Comparison of ENCODE assay signal across 20 mouse cellular contexts in the genomic region with DNA sequence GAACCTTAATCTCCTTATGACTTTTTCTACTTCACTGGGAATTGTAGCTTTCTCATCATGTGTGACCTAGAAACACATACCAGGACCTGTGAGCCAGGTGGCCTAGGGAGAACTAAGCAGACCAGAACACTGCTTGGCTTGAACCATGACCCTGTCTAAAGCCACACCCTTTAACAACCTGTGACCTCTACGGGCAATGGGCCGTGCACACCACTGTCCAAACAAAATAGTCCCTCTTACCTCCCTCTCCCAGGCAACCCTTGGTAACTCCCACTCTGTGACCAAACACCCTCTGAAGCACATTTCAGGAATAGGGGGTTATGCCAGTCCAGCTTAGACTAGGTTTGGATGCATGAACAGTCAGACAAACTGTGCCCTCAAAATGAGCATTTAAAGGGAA. TPM values are rescaled to one million over a fixed set of nuclear protein-coding genes. Genes with fewer than 3 reads are reported as not detected.
DNase-seq lines count a peak whose midpoint lies in the region; ATAC-seq and TF ChIP-seq lines count a peak whose summit lies in the region.
"Had no signal": no experiment of that assay in that cellular context is flagged by ENCODE, and none has a peak within 500 bp of the region (broad histone marks: within the 10 kb centered on the region; RNA-seq: fewer than 3 reads in every experiment).

No protein-coding gene starts in this region.

- H3K36me3 ChIP-seq in liver, adult 2 months (ENCODE audit: control insufficient read depth, insufficient read depth, low read length): no peaks in the 10 kb centered on the region
- no peaks in the 10 kb centered on the region for H3K36me3 ChIP-seq in liver, embryonic 11.5 days (ENCODE audit: control insufficient read depth, insufficient read depth, low read length)
- no peaks in the 10 kb centered on the region for H3K36me3 ChIP-seq in kidney, embryonic 16.5 days (ENCODE audit: insufficient read depth, low read length)
- H3K36me3 ChIP-seq in hindbrain, embryonic 12.5 days: no peaks in the 10 kb centered on the region
- H3K36me3 ChIP-seq: embryonic facial prominence, embryonic 10.5 days; heart, embryonic 12.5 days; hindbrain, embryonic 10.5 days had no signal

- no peak for ATAC-seq in liver, embryonic 11.5 days (replicated peaks; ENCODE audit: low FRiP score)
- peak; percentile 91 for ATAC-seq in kidney, embryonic 16.5 days (ENCODE audit: low FRiP score, low TSS enrichment)
- ATAC-seq in hindbrain, embryonic 12.5 days (ENCODE audit: low FRiP score): no peak
- ATAC-seq: forebrain, embryonic 14.5 days; hindbrain, embryonic 16.5 days; Patski had no signal

- no peaks in the 10 kb centered on the region; the same call in 1 of the 2 replicates for H3K4me1 ChIP-seq in liver, adult 2 months (ENCODE audit: control insufficient read depth, insufficient read depth, low read length)
- H3K4me1 ChIP-seq in liver, embryonic 11.5 days (replicated peaks; ENCODE audit: control insufficient read depth, insufficient read depth, low read length): no peaks in the 10 kb centered on the region
- peaks cover 10% of the 10 kb centered on the region; the same call in 1 of the 2 replicates for H3K4me1 ChIP-seq in kidney, embryonic 16.5 days (ENCODE audit: insufficient read depth, low read length)
- H3K4me1 ChIP-seq in hindbrain, embryonic 12.5 days: no peaks in the 10 kb centered on the region
- H3K4me1 ChIP-seq: embryonic facial prominence, embryonic 10.5 days; hindbrain, embryonic 10.5 days had no signal

- 25% methylated on average over 2 of the region's 2 CpGs for WGBS in liver, adult 2 months
- 72% methylated on average over 2 of the region's 2 CpGs for WGBS in liver, embryonic 11.5 days
- 47% methylated on average over 2 of the region's 2 CpGs for WGBS in kidney, embryonic 16.5 days
- 78% methylated on average over 2 of the region's 2 CpGs for WGBS in hindbrain, embryonic 12.5 days

- peak; percentile 24 for DNase-seq in liver, adult 2 months (ENCODE audit: extremely low read depth, low read depth, low spot score)
- DNase-seq in liver, embryonic 11.5 days (ENCODE audit: low spot score): no peak
- peak; percentile 17 to 56 for DNase-seq in kidney, postnatal 25 days
- no peak for DNase-seq in gastrocnemius, postnatal 4 days (ENCODE audit: low spot score in 2 of 2)
- DNase-seq in adrenal gland, adult 18-20 months (ENCODE audit: low spot score in 2 of 2): no peak
- DNase-seq: adrenal gland, adult 8-10 months; adrenal gland, postnatal 36 days; cerebellum, adult 2 months; cerebellum, postnatal 10 days; gastrocnemius, postnatal 36 days; heart, adult 2 months had no signal

- H3K9ac ChIP-seq in liver, adult 2 months (ENCODE audit: low read depth, low read length): no peak overlapping the region
- no peak overlapping the region for H3K9ac ChIP-seq in liver, embryonic 11.5 days (ENCODE audit: low read depth, low read length)
- no peak overlapping the region for H3K9ac ChIP-seq in kidney, embryonic 16.5 days (replicated peaks; ENCODE audit: low read length)
- H3K9ac ChIP-seq in hindbrain, embryonic 12.5 days: no peak overlapping the region
- H3K9ac ChIP-seq: heart, embryonic 12.5 days had no signal

- no peak for TF ChIP-seq POLR2A in liver, adult 2 months (IDR thresholded peaks at IDR 0.05; ENCODE audit: extremely low read depth, insufficient read depth, low read length)

- no peaks in the 10 kb centered on the region for H3K27me3 ChIP-seq in liver, adult 2 months (ENCODE audit: control insufficient read depth, insufficient read depth, low read length)
- no peaks in the 10 kb centered on the region for H3K27me3 ChIP-seq in liver, embryonic 11.5 days (replicated peaks; ENCODE audit: control insufficient read depth, insufficient read depth, low read length)
- no peaks in the 10 kb centered on the region for H3K27me3 ChIP-seq in kidney, embryonic 16.5 days (ENCODE audit: insufficient read depth, low read length)
- H3K27me3 ChIP-seq in hindbrain, embryonic 12.5 days: no peaks in the 10 kb centered on the region

- H3K4me3 ChIP-seq in liver, adult 2 months (ENCODE audit: insufficient read depth, low read depth, low read length): no peak overlapping the region
- H3K4me3 ChIP-seq in liver, embryonic 11.5 days (ENCODE audit: low read depth, low read length): no peak overlapping the region
- H3K4me3 ChIP-seq in kidney, embryonic 16.5 days (ENCODE audit: low read length): no peak overlapping the region
- no peak overlapping the region for H3K4me3 ChIP-seq in hindbrain, embryonic 12.5 days
- H3K4me3 ChIP-seq: embryonic facial prominence, embryonic 10.5 days; heart, adult 2 months; heart, embryonic 12.5 days; hindbrain, embryonic 10.5 days had no signal

- no peak overlapping the region for H3K4me2 ChIP-seq in liver, embryonic 11.5 days
- H3K4me2 ChIP-seq in kidney, embryonic 16.5 days (replicated peaks; ENCODE audit: low read depth, low read length): no peak overlapping the region
- H3K4me2 ChIP-seq in hindbrain, embryonic 12.5 days (replicated peaks): no peak overlapping the region
- H3K4me2 ChIP-seq: heart, embryonic 12.5 days had no signal

- TF ChIP-seq CTCF in liver, adult 2 months (IDR thresholded peaks at IDR 0.05; ENCODE audit: low read depth, low read length): no peak

- no peaks in the 10 kb centered on the region for H3K9me3 ChIP-seq in liver, embryonic 11.5 days (ENCODE audit: control insufficient read depth, low read length)
- H3K9me3 ChIP-seq in kidney, embryonic 16.5 days (ENCODE audit: low read length): no peaks in the 10 kb centered on the region
- no peaks in the 10 kb centered on the region for H3K9me3 ChIP-seq in hindbrain, embryonic 12.5 days (replicated peaks)
- H3K9me3 ChIP-seq: embryonic facial prominence, embryonic 10.5 days; heart, embryonic 12.5 days; hindbrain, embryonic 10.5 days had no signal

- H3K27ac ChIP-seq in liver, adult 2 months (replicated peaks; ENCODE audit: insufficient read depth, low read depth, low read length): no peak overlapping the region
- no peak overlapping the region for H3K27ac ChIP-seq in liver, embryonic 11.5 days (ENCODE audit: low read depth, low read length)
- no peak overlapping the region for H3K27ac ChIP-seq in kidney, embryonic 16.5 days (ENCODE audit: low read length)
- no peak overlapping the region for H3K27ac ChIP-seq in hindbrain, embryonic 12.5 days
- H3K27ac ChIP-seq: embryonic facial prominence, embryonic 10.5 days; heart, adult 2 months; hindbrain, embryonic 10.5 days had no signal

- H3K79me2 ChIP-seq in liver, adult 2 months (ENCODE audit: control insufficient read depth, insufficient read depth, low read length): no peaks in the 10 kb centered on the region

RNA-seq across cellular contexts. Expression of gene Ntf3, which starts 35.0 kb away (rescaled TPM):
- 1.1 and 1.3 TPM in 2 replicates for total RNA-seq in liver, adult 2 months (2014; rRNA removed)
- polyA plus RNA-seq in liver, adult 2 months (2012; rRNA removed): 0.33 and 0.57 TPM in 2 replicates
- polyA plus RNA-seq in liver, embryonic 11.5 days (2014; fragmentation: Nextera tagmentation; extraction: Ambion mirVana): 6.1 and 6.2 TPM in 2 replicates
- 15.2 and 15.8 TPM in 2 replicates for polyA plus RNA-seq in kidney, embryonic 16.5 days (2015; fragmentation: Nextera tagmentation; extraction: Ambion mirVana)
- total RNA-seq in gastrocnemius, postnatal 4 days (2021): 1 to 10 TPM; 3.0 to 3.3 TPM
- polyA plus RNA-seq in hindbrain, embryonic 12.5 days (2016; fragmentation: Nextera tagmentation; extraction: Ambion mirVana): 4.3 and 4.7 TPM in 2 replicates
- total RNA-seq in adrenal gland, adult 18-20 months (2021): 1 to 10 TPM; 1.5 to 1.7 TPM
- total RNA-seq: CH12.LX had no signal
- polyA plus RNA-seq: Patski had no signal

Comparison
In these comparisons a context has a peak if more than half of its experiments do, and no peak if none do; other contexts are left out.
1. DNase-seq: peak in liver, adult 2 months (single experiment) and kidney, postnatal 25 days (2 of 2); none in liver, embryonic 11.5 days (single experiment), gastrocnemius, postnatal 4 days (0 of 2) and adrenal gland, adult 18-20 months (0 of 2).